Mouse (Mus musculus) ovary, postnatal 36 days (tissue): ENCODE results near the gene Hsd17b1.

Source experiments
- DNase-seq: peaks from one replicate; pipeline ENCODE4 v3.0.0; 2022; ENCODE audit warnings: low spot score, mixed read lengths

Gene Hsd17b1

GRCm38 (mm10) chr11:101128996-101129577, 50.9 kb downstream of the Hsd17b1 start:
- no peak for DNase-seq
